Mouse (Mus musculus) embryonic facial prominence, embryonic 12.5 days (tissue): Measurements from ENCODE around the gene 4933436I01Rik. TPM values are rescaled to one million over a fixed set of nuclear protein-coding genes. Genes with fewer than 3 reads are reported as not detected.

Experiments used
- ATAC-seq: fragments of 200-750 bp; cut with Nextera tagmentation; 2 replicates; pipeline ENCODE4 v1.8.0; 2017; ENCODE audit not compliant: insufficient number of reproducible peaks, insufficient read depth, low FRiP score, low TSS enrichment
- H3K27ac ChIP-seq: fragments of 300-500 bp; sonication (generic); 2 replicates; pipeline ENCODE4 v1.5.1; 2016; ENCODE audit warnings: mild to moderate bottlenecking
- H3K27me3 ChIP-seq: fragments of 300-500 bp; sonication (generic); 2 replicates; pipeline ENCODE4 v1.6.1; 2016; ENCODE audit warnings: mild to moderate bottlenecking, moderate library complexity
- H3K36me3 ChIP-seq: fragments of 300-500 bp; sonication (generic); 2 replicates; pipeline ENCODE4 v1.6.1; 2016; ENCODE audit warnings: mild to moderate bottlenecking
- H3K4me1 ChIP-seq: fragments of 300-500 bp; sonication (generic); 2 replicates; pipeline ENCODE4 v1.6.1; 2016
- H3K4me2 ChIP-seq: fragments of 300-500 bp; sonication (generic); replicated peaks from 2 replicates; pipeline ENCODE4 v1.6.1; 2016; ENCODE audit warnings: mild to moderate bottlenecking, moderate library complexity
- H3K4me3 ChIP-seq: fragments of 300-500 bp; sonication (generic); 2 replicates; pipeline ENCODE4 v1.5.1; 2016; ENCODE audit warnings: mild to moderate bottlenecking
- H3K9ac ChIP-seq: fragments of 300-500 bp; sonication (generic); 2 replicates; pipeline ENCODE4 v1.6.1; 2016; ENCODE audit warnings: mild to moderate bottlenecking, moderate library complexity
- H3K9me3 ChIP-seq: fragments of 300-500 bp; sonication (generic); 2 replicates; pipeline ENCODE4 v1.6.1; 2016; ENCODE audit warnings: mild to moderate bottlenecking, moderate library complexity
- WGBS: fragments of 180-500 bp; shearing (Covaris S2); methylation state at CpG from one replicate; pipeline ENCODE4 v1.1.7; 2016; 5-methylcytosine and 5-hydroxymethylcytosine counted together
- polyA plus RNA-seq: library from polyadenylated mRNA; unstranded; fragments of >200 nt; fragmentation: Nextera tagmentation; extraction: Ambion mirVana; gene quantifications from 2 replicates; pipeline ENCODE4 v1.2.1, GENCODE M21; 2016

4933436I01Rik gene
- not detected in 2 replicates for polyA plus RNA-seq

DNA sequence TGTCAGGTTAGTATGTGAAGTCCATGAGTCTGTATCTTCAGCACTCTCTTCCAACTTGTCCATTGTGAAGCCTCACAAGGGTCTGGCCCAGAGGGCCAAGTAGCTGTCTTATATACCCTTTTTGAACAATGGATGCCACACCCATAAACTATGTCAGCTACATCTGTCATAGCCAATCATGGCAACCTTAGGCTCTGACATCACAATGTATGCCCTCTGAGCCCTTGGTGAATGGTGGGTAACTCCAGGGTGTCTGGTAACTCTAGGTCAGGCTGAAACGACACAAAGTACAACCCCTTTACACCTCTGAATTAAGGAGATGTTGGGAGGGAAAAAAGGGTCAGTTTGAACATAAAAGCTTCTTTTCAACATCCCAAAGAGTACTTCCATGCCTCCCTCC is at the start of gene 4933436I01Rik:
Gene 4933436I01Rik, minus strand, starts transcription at position 101 of the 400 bp plus-strand sequence.
- 67% methylated on average over 1 of the region's 1 CpGs for WGBS
- Histone ChIP-seq H3K9ac (no peak within 1 kb of the TSS), H3K4me2 (no peak within 1 kb of the TSS), H3K27ac (no peak within 1 kb of the TSS), H3K36me3 (no peaks in the 10 kb centered on the region), H3K27me3 (no peaks in the 10 kb centered on the region), H3K4me3 (no peak within 1 kb of the TSS), H3K4me1 (no peaks in the 10 kb centered on the region), H3K9me3 (no peaks in the 10 kb centered on the region)
- no peak for ATAC-seq

- Histone ChIP-seq H3K9me3 (no peaks in the 10 kb centered on the region), H3K4me3 (no peak overlapping the region), H3K4me2 (no peak overlapping the region), H3K9ac (no peak overlapping the region), H3K4me1 (no peaks in the 10 kb centered on the region), H3K27ac (no peak overlapping the region), H3K27me3 (no peaks in the 10 kb centered on the region), H3K36me3 (no peaks in the 10 kb centered on the region)
- WGBS, result 50% methylated on average over 1 of the region's 1 CpGs
- ATAC-seq, result no peak
Measured at GRCm38 (mm10) chrX:67924769-67925470, 3.7 kb upstream of the 4933436I01Rik start.

GRCm38 (mm10) chrX:67883406-67883805 is 37.8 kb downstream of the 4933436I01Rik start:
- 67% methylated on average over 3 of the region's 3 CpGs for WGBS
- Histone ChIP-seq H3K4me3 (no peak overlapping the region), H3K4me2 (no peak overlapping the region), H3K9ac (no peak overlapping the region), H3K27ac (no peak overlapping the region), H3K36me3 (no peaks in the 10 kb centered on the region), H3K27me3 (no peaks in the 10 kb centered on the region), H3K9me3 (no peaks in the 10 kb centered on the region), H3K4me1 (no peaks in the 10 kb centered on the region)
- no peak for ATAC-seq

Other genes with a start within 250 kb of the 4933436I01Rik start
- gene Gm1140, start 227.9 kb downstream of the 4933436I01Rik start, polyA plus RNA-seq, result 0.26 TPM in 1 of 2 replicates, not detected in the other
- 0.26 TPM in 1 of 2 replicates, not detected in the other for gene Gm14692, start 225.8 kb downstream of the 4933436I01Rik start, polyA plus RNA-seq